Mouse (Mus musculus): ENCODE results near the gene Iffo2. TPM values are rescaled to one million over a fixed set of nuclear protein-coding genes. Genes with fewer than 3 reads are reported as not detected.

Gene Iffo2
- polyA plus RNA-seq, 1 experiment from 2014 or later, result 3.5 TPM

DNA sequence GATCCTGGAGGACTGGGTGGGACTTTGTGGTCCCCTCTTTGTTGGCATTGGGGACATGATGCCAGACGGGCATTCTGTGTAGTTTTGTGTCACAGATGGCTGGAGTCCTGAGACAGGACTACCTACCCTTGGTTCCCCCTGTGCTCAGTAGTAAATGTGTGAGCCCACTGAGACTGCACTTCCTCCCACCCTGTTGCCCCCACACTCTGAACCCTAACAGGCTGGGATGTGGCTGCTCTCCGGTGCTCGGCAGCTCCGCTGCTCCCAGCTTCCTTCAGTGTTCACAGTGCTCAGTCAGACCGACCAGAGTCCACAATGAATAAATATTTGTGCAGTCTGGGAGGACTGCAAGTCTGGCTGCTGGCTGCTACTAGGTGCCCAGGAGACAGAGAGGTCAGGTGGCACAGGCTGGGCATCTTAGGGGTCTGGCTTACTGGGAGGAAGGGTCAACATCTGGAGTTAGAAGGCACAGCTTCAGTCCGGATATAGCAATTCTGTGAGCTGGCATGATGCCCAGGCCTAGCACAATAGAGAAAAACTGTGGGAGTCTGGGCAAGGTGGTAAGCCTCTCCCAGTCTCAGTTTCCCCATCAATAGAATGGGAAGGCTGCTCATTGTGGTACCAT is 51.2 kb downstream of the Iffo2 start:
- Histone ChIP-seq H3K4me2 (ENCODE audit: low read length) (peak overlapping the region; percentile 50), H3K27me3 (ENCODE audit: control insufficient read depth, insufficient read depth, low read depth, low read length) (no peaks in the 10 kb centered on the region), H3K27ac (ENCODE audit: low read length) (peak overlapping the region; percentile 44), H3K36me3 (ENCODE audit: control insufficient read depth, insufficient read depth, low read length) (no peaks in the 10 kb centered on the region), H3K4me3 (ENCODE audit: low read depth, low read length) (no peak overlapping the region), H3K4me1 (ENCODE audit: control insufficient read depth, insufficient read depth, low read length) (peaks cover 31% of the 10 kb centered on the region), H3K9me3 (replicated peaks; ENCODE audit: control insufficient read depth, low read length, poor library complexity, severe bottlenecking) (no peaks in the 10 kb centered on the region), H3K9ac (ENCODE audit: low read depth, low read length) (peak overlapping the region; percentile 62)
- 61% methylated on average over 6 of the region's 6 CpGs for WGBS
- ATAC-seq, result no peak

DNA sequence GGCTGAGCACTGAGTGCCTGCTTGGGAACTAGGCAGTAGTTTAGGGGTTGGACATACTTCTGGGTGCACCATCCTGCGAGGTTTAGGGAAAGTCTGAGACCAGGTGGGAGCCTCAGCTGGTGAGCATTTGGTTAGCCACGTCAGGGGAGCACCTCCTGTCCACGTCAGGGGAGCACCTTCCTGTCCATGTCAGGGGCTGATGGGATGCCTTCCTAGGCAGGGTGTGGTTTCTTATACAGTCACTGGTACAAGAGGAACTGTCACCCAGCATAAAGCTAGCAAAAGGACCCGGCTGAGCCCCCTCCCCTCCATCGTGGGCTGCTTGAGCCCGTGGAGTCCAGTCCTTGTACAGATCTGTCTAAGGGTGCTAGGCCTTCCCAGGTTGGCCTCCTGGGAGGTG is 52.0 kb downstream of the Iffo2 start:
- ATAC-seq, result no peak
- no peaks in the 10 kb centered on the region for H3K9me3 ChIP-seq (replicated peaks; ENCODE audit: control insufficient read depth, low read length, poor library complexity, severe bottlenecking)
- no peaks in the 10 kb centered on the region for H3K27me3 ChIP-seq (ENCODE audit: control insufficient read depth, insufficient read depth, low read depth, low read length)
- peaks cover 24% of the 10 kb centered on the region for H3K4me1 ChIP-seq (ENCODE audit: control insufficient read depth, insufficient read depth, low read length)
- H3K27ac ChIP-seq (ENCODE audit: low read length), result no peak overlapping the region
- no peaks in the 10 kb centered on the region for H3K36me3 ChIP-seq (ENCODE audit: control insufficient read depth, insufficient read depth, low read length)
- no peak overlapping the region for H3K4me2 ChIP-seq (ENCODE audit: low read length)
- WGBS, result 80% methylated on average over 6 of the region's 6 CpGs
- no peak overlapping the region for H3K9ac ChIP-seq (ENCODE audit: low read depth, low read length)
- no peak overlapping the region for H3K4me3 ChIP-seq (ENCODE audit: low read depth, low read length)

DNA sequence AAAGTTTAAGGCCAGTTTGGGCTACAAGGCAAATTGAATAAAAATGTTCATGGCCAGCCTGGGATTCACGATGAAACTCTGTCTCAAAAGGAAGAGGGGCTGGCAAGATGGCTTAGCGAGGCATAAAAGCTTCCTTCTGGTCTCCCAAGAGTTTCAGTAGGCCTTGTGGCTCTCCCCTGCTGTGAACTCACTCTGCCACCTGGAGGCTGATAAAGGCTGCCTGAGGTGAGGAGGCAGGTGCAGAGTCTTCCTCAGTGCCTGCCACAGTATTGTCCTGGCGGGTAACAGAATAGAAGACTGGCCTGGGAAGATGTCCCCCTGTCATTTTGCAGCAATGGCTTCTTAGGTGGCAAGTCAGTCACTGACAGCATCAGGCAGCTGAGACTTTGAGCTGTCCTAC is 52.6 kb downstream of the Iffo2 start:
- ATAC-seq, result no peak
- H3K4me3 ChIP-seq (ENCODE audit: low read depth, low read length), result no peak overlapping the region
- H3K27me3 ChIP-seq (ENCODE audit: control insufficient read depth, insufficient read depth, low read depth, low read length), result no peaks in the 10 kb centered on the region
- H3K27ac ChIP-seq (ENCODE audit: low read length), result no peak overlapping the region
- no peak overlapping the region for H3K4me2 ChIP-seq (ENCODE audit: low read length)
- peaks cover 24% of the 10 kb centered on the region for H3K4me1 ChIP-seq (ENCODE audit: control insufficient read depth, insufficient read depth, low read length)
- no peaks in the 10 kb centered on the region for H3K9me3 ChIP-seq (replicated peaks; ENCODE audit: control insufficient read depth, low read length, poor library complexity, severe bottlenecking)
- H3K36me3 ChIP-seq (ENCODE audit: control insufficient read depth, insufficient read depth, low read length), result no peaks in the 10 kb centered on the region
- no peak overlapping the region for H3K9ac ChIP-seq (ENCODE audit: low read depth, low read length)
- 29% methylated on average over 3 of the region's 3 CpGs for WGBS

DNA sequence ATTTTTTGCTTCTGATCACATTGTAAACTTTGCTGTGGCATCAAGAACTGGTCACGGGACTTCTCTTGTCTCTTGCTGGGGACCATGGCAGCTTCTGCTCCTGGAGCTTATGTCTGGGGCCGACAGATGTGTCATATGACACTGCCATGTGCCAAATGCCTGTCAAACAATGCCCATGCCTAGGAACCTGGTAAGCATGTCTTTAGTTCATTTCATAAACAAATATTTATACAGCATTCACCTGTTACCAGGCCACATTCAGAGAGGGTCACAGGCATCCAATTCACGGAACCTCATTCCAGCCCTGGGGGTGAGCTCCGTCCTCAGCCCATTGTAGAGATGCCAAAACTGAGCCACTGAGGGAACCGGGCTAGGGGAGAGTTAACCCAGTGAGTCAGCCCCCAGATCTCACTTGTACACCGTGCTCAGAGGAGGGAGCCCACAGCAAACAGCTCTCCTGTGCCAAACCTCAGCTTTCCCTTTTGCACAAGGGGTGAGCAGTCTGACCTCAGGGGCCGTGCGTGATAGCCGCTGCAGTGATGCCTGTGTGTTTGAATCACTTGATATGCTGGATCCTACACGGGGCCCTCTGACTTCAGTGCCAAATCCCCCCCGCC is 53.4 kb downstream of the Iffo2 start:
- no peak overlapping the region for H3K27ac ChIP-seq (ENCODE audit: low read length)
- no peak for ATAC-seq
- 82% methylated on average over 11 of the region's 11 CpGs for WGBS
- H3K4me3 ChIP-seq (ENCODE audit: low read depth, low read length), result no peak overlapping the region
- no peaks in the 10 kb centered on the region for H3K9me3 ChIP-seq (replicated peaks; ENCODE audit: control insufficient read depth, low read length, poor library complexity, severe bottlenecking)
- no peaks in the 10 kb centered on the region for H3K27me3 ChIP-seq (ENCODE audit: control insufficient read depth, insufficient read depth, low read depth, low read length)
- no peak overlapping the region for H3K4me2 ChIP-seq (ENCODE audit: low read length)
- H3K4me1 ChIP-seq (ENCODE audit: control insufficient read depth, insufficient read depth, low read length), result peaks cover 20% of the 10 kb centered on the region
- H3K36me3 ChIP-seq (ENCODE audit: control insufficient read depth, insufficient read depth, low read length), result no peaks in the 10 kb centered on the region
- H3K9ac ChIP-seq (ENCODE audit: low read depth, low read length), result no peak overlapping the region

GRCm38 (mm10) chr4:139584704-139585103 is 54.4 kb downstream of the Iffo2 start:
- H3K4me2 ChIP-seq (ENCODE audit: low read length), result no peak overlapping the region

DNA sequence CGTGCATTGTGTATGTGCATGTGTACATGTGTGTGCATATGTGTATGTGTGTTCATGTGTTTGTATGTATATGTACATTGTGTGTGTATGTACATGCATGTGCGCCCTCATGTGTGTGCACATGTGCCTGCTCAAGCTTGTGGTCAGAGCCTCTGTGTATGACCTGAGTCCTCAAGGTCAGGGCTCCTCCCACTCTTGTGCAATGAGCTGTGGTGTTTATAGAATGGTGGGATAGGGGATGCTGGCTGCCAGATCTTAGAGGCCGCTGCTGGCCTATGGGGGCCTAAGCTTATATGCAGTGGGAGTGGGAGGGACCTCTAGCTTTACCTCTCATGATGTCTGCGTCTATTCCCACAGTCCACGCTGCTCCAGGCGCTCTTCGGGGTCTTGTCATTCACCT is 55.4 kb downstream of the Iffo2 start:
- Histone ChIP-seq H3K36me3 (ENCODE audit: control insufficient read depth, insufficient read depth, low read length) (no peaks in the 10 kb centered on the region), H3K4me3 (ENCODE audit: low read depth, low read length) (no peak overlapping the region), H3K9me3 (replicated peaks; ENCODE audit: control insufficient read depth, low read length, poor library complexity, severe bottlenecking) (no peaks in the 10 kb centered on the region), H3K4me2 (ENCODE audit: low read length) (no peak overlapping the region), H3K27ac (ENCODE audit: low read length) (no peak overlapping the region), H3K9ac (ENCODE audit: low read depth, low read length) (no peak overlapping the region), H3K4me1 (ENCODE audit: control insufficient read depth, insufficient read depth, low read length) (peaks cover 8% of the 10 kb centered on the region), H3K27me3 (ENCODE audit: control insufficient read depth, insufficient read depth, low read depth, low read length) (no peaks in the 10 kb centered on the region)
- ATAC-seq, result no peak
- 90% methylated on average over 7 of the region's 7 CpGs for WGBS

More at GRCm38 (mm10) chr4:139584704-139585103, 54.4 kb downstream of the Iffo2 start:
- H3K36me3 ChIP-seq (ENCODE audit: control insufficient read depth, insufficient read depth, low read length), result no peaks in the 10 kb centered on the region
- 79% methylated on average over 11 of the region's 11 CpGs for WGBS
- ATAC-seq, result no peak
- H3K9ac ChIP-seq (ENCODE audit: low read depth, low read length), result no peak overlapping the region
- no peaks in the 10 kb centered on the region for H3K27me3 ChIP-seq (ENCODE audit: control insufficient read depth, insufficient read depth, low read depth, low read length)
- no peak overlapping the region for H3K4me3 ChIP-seq (ENCODE audit: low read depth, low read length)
- H3K9me3 ChIP-seq (replicated peaks; ENCODE audit: control insufficient read depth, low read length, poor library complexity, severe bottlenecking), result no peaks in the 10 kb centered on the region
- no peak overlapping the region for H3K27ac ChIP-seq (ENCODE audit: low read length)
- peaks cover 15% of the 10 kb centered on the region for H3K4me1 ChIP-seq (ENCODE audit: control insufficient read depth, insufficient read depth, low read length)

DNA sequence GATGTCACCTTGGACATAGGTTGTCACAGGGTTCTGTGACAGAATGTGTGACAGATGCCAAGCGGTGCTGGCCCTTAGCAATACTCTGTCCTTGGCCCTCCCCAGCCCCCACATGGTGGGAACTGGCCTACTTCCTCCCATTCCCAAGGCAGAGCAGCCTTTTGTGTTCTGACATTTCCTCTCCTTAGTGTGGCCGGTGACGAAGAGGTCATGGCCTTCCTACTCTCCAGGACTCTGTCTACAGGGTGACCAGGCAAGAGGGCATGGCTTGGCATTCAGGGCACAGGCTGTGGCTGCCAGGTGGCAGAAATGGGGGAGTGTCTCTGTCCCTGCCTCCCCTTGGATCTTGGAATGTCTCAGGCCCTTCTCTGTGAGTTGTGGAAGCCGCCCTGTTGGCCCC is 57.0 kb downstream of the Iffo2 start:
- no peak overlapping the region for H3K4me3 ChIP-seq (ENCODE audit: low read depth, low read length)
- H3K9ac ChIP-seq (ENCODE audit: low read depth, low read length), result no peak overlapping the region
- no peaks in the 10 kb centered on the region for H3K36me3 ChIP-seq (ENCODE audit: control insufficient read depth, insufficient read depth, low read length)
- H3K27ac ChIP-seq (ENCODE audit: low read length), result no peak overlapping the region
- no peak overlapping the region for H3K4me2 ChIP-seq (ENCODE audit: low read length)
- 86% methylated on average over 4 of the region's 4 CpGs for WGBS
- no peaks in the 10 kb centered on the region for H3K4me1 ChIP-seq (ENCODE audit: control insufficient read depth, insufficient read depth, low read length)
- H3K9me3 ChIP-seq (replicated peaks; ENCODE audit: control insufficient read depth, low read length, poor library complexity, severe bottlenecking), result no peaks in the 10 kb centered on the region
- no peak for ATAC-seq
- H3K27me3 ChIP-seq (ENCODE audit: control insufficient read depth, insufficient read depth, low read depth, low read length), result no peaks in the 10 kb centered on the region

DNA sequence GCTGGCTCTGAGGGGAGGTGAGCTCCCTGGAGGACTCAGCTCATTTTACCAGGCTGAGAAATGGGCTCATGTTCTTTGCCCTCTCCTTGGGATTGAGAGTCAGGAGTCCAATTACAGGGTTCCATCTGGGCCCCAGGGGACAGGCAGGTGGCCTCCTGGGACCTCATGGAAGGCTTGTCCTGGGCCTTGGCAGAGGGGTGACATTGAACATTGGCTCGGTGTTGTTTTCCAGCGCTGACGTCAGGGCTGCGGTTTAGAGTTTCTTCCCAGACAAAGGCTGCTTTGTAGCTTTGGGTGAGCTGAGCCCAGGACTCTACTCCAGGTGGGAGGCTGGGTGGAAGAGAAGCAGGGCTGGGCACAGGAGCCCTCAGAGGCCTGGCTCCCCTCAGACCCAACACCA is 57.4 kb downstream of the Iffo2 start:
- Histone ChIP-seq H3K27ac (ENCODE audit: low read length) (no peak overlapping the region), H3K27me3 (ENCODE audit: control insufficient read depth, insufficient read depth, low read depth, low read length) (no peaks in the 10 kb centered on the region), H3K4me3 (ENCODE audit: low read depth, low read length) (no peak overlapping the region), H3K9me3 (replicated peaks; ENCODE audit: control insufficient read depth, low read length, poor library complexity, severe bottlenecking) (no peaks in the 10 kb centered on the region), H3K4me2 (ENCODE audit: low read length) (no peak overlapping the region), H3K4me1 (ENCODE audit: control insufficient read depth, insufficient read depth, low read length) (no peaks in the 10 kb centered on the region), H3K9ac (ENCODE audit: low read depth, low read length) (no peak overlapping the region), H3K36me3 (ENCODE audit: control insufficient read depth, insufficient read depth, low read length) (no peaks in the 10 kb centered on the region)
- 93% methylated on average over 4 of the region's 4 CpGs for WGBS
- no peak for ATAC-seq

- no peak overlapping the region for H3K27ac ChIP-seq (ENCODE audit: low read length)
- 42% methylated on average over 5 of the region's 5 CpGs for WGBS
Measured at GRCm38 (mm10) chr4:139589351-139590027, 59.1 kb downstream of the Iffo2 start.

More at GRCm38 (mm10) chr4:139589351-139590027, 59.1 kb downstream of the Iffo2 start:
- H3K9ac ChIP-seq (ENCODE audit: low read depth, low read length), result no peak overlapping the region
- H3K9me3 ChIP-seq (replicated peaks; ENCODE audit: control insufficient read depth, low read length, poor library complexity, severe bottlenecking), result no peaks in the 10 kb centered on the region
- no peak for ATAC-seq
- no peaks in the 10 kb centered on the region for H3K4me1 ChIP-seq (ENCODE audit: control insufficient read depth, insufficient read depth, low read length)
- no peaks in the 10 kb centered on the region for H3K27me3 ChIP-seq (ENCODE audit: control insufficient read depth, insufficient read depth, low read depth, low read length)
- no peak overlapping the region for H3K4me2 ChIP-seq (ENCODE audit: low read length)
- no peak overlapping the region for H3K4me3 ChIP-seq (ENCODE audit: low read depth, low read length)
- H3K36me3 ChIP-seq (ENCODE audit: control insufficient read depth, insufficient read depth, low read length), result no peaks in the 10 kb centered on the region

Measured in midbrain, embryonic 16.5 days (tissue).